Mouse (Mus musculus) C2C12 (cell line): ENCODE measurements around the gene Fgd2. TPM values are rescaled to one million over a fixed set of nuclear protein-coding genes. Genes with fewer than 3 reads are reported as not detected.

Experiments used
- H3K27me3 ChIP-seq: one replicate; pipeline ENCODE4 v1.6.1; 2011; ENCODE audit not compliant: control insufficient read depth, insufficient read depth, insufficient read length
- H3K36me3 ChIP-seq: one replicate; pipeline ENCODE4 v1.6.1; 2011; ENCODE audit not compliant: control insufficient read depth, insufficient read depth
- H3K4me3 ChIP-seq: one replicate; pipeline ENCODE4 v1.5.1; 2011; ENCODE audit warnings: mild to moderate bottlenecking, control low read depth; ENCODE audit not compliant: poor library complexity, insufficient read depth, severe bottlenecking
- H3K79me2 ChIP-seq: one replicate; pipeline ENCODE4 v1.6.1; 2011; ENCODE audit not compliant: control insufficient read depth, insufficient read depth
- H3K79me3 ChIP-seq: one replicate; pipeline ENCODE4 v1.6.1; 2011; ENCODE audit warnings: low read depth, control low read depth
- H3ac ChIP-seq: one replicate; pipeline ENCODE3; 2011; ENCODE audit warnings: low read depth; ENCODE audit not compliant: control insufficient read depth, insufficient read length
- CEBPB ChIP-seq: IDR thresholded peaks from one replicate; pipeline ENCODE4 v1.6.1; 2011; ENCODE audit warnings: low read depth, mild to moderate bottlenecking, control low read depth, moderate library complexity
- CTCF ChIP-seq: IDR thresholded peaks from one replicate; pipeline ENCODE4 v1.5.1; 2011; ENCODE audit not compliant: control insufficient read depth, insufficient read depth, insufficient read length
- FOSL1 ChIP-seq: IDR thresholded peaks from one replicate; pipeline ENCODE4 v1.8.0; 2011; ENCODE audit warnings: mild to moderate bottlenecking, low read length; ENCODE audit not compliant: poor library complexity, insufficient read depth, severe bottlenecking
- MAX ChIP-seq: IDR thresholded peaks from one replicate; pipeline ENCODE4 v1.6.1; 2011; ENCODE audit warnings: mild to moderate bottlenecking, control low read depth
- MYOD1 ChIP-seq: IDR thresholded peaks from one replicate; pipeline ENCODE4 v1.6.1; 2011; ENCODE audit warnings: low read depth; ENCODE audit not compliant: control insufficient read depth, insufficient read length
- MYOG ChIP-seq: IDR thresholded peaks from one replicate; pipeline ENCODE4 v1.6.1; 2011; ENCODE audit not compliant: control insufficient read depth, insufficient read length; ENCODE audit errors: extremely low read depth
- USF1 ChIP-seq: IDR thresholded peaks from one replicate; pipeline ENCODE4 v1.6.1; 2011; ENCODE audit warnings: low read depth, mild to moderate bottlenecking, control low read depth, moderate library complexity
- polyA plus RNA-seq: library from polyadenylated mRNA; unstranded; fragments of >200 nt; fragmentation: generic; extraction: Trizol; gene quantifications from one replicate; pipeline ENCODE4 v1.2.1, GENCODE M21; 2012; ENCODE audit warnings: missing spikeins

Fgd2 gene
- polyA plus RNA-seq, 1 experiment = 0.19 TPM

GRCm38 (mm10) chr17:29401741-29402268 is 41.1 kb downstream of the Fgd2 start:
- Histone ChIP-seq H3K36me3 (no peaks in the 10 kb centered on the region), H3ac (no peak overlapping the region), H3K4me3 (no peak overlapping the region), H3K79me2 (no peaks in the 10 kb centered on the region), H3K27me3 (no peaks in the 10 kb centered on the region), H3K79me3 (no peaks in the 10 kb centered on the region)
- no peak for TF ChIP-seq USF1
- no peak for TF ChIP-seq MAX
- TF ChIP-seq MYOG = no peak

GRCm38 (mm10) chr17:29403179-29403578 is 42.5 kb downstream of the Fgd2 start:
- no peak overlapping the region for H3ac ChIP-seq
- TF ChIP-seq USF1 = peak; percentile 33
- no peak for TF ChIP-seq MYOG
- H3K79me3 ChIP-seq = no peaks in the 10 kb centered on the region
- no peaks in the 10 kb centered on the region for H3K36me3 ChIP-seq
- no peaks in the 10 kb centered on the region for H3K79me2 ChIP-seq
- H3K4me3 ChIP-seq = no peak overlapping the region
- no peaks in the 10 kb centered on the region for H3K27me3 ChIP-seq

GRCm38 (mm10) chr17:29405501-29405900 is 44.8 kb downstream of the Fgd2 start:
- H3K4me3 ChIP-seq = no peak overlapping the region
- no peaks in the 10 kb centered on the region for H3K79me3 ChIP-seq
- H3K27me3 ChIP-seq = no peaks in the 10 kb centered on the region
- TF ChIP-seq MYOD1 (no peak), USF1 (no peak), CEBPB (no peak), FOSL1 (no peak)
- no peak overlapping the region for H3ac ChIP-seq
- no peaks in the 10 kb centered on the region for H3K79me2 ChIP-seq
- H3K36me3 ChIP-seq = no peaks in the 10 kb centered on the region

GRCm38 (mm10) chr17:29406077-29406476 is 45.4 kb downstream of the Fgd2 start:
- Histone ChIP-seq H3K79me2 (no peaks in the 10 kb centered on the region), H3K27me3 (no peaks in the 10 kb centered on the region), H3K79me3 (no peaks in the 10 kb centered on the region), H3ac (no peak overlapping the region), H3K36me3 (no peaks in the 10 kb centered on the region), H3K4me3 (no peak overlapping the region)
- TF ChIP-seq USF1 (no peak), MYOD1 (no peak)

- Histone ChIP-seq H3ac (no peak overlapping the region), H3K36me3 (no peaks in the 10 kb centered on the region), H3K27me3 (no peaks in the 10 kb centered on the region), H3K79me2 (no peaks in the 10 kb centered on the region), H3K4me3 (no peak overlapping the region), H3K79me3 (no peaks in the 10 kb centered on the region)
- no peak for TF ChIP-seq CEBPB
- no peak for TF ChIP-seq USF1
- no peak for TF ChIP-seq CTCF
- TF ChIP-seq FOSL1 = no peak
- TF ChIP-seq MYOG = no peak
- TF ChIP-seq MAX = no peak
- TF ChIP-seq MYOD1 = no peak
These were observed 46.7 kb downstream of the Fgd2 start for GRCm38 (mm10) chr17:29407405-29407804.

GRCm38 (mm10) chr17:29408364-29408763 is 47.6 kb downstream of the Fgd2 start:
- Histone ChIP-seq H3K27me3 (no peaks in the 10 kb centered on the region), H3K79me3 (no peaks in the 10 kb centered on the region), H3K79me2 (no peaks in the 10 kb centered on the region), H3K36me3 (no peaks in the 10 kb centered on the region), H3K4me3 (no peak overlapping the region), H3ac (no peak overlapping the region)
- TF ChIP-seq CTCF (no peak), CEBPB (no peak), FOSL1 (no peak), MYOG (no peak), MAX (no peak), MYOD1 (no peak), USF1 (no peak)
